Mouse (Mus musculus): ENCODE measurements around the gene Tnrc6b. TPM values are rescaled to one million over a fixed set of nuclear protein-coding genes. Genes with fewer than 3 reads are reported as not detected.
"Not testable (repeated sequence)": the region's sequence is repeated elsewhere in the genome, so short reads cannot be mapped to it uniquely, and the experiment has no call there.

Tnrc6b gene
- total RNA-seq, 2 experiments from 2014 or later = 97.8 to 105 TPM

- not testable (repeated sequence) for DNase-seq
These were observed 141.4 kb downstream of the Tnrc6b start for GRCm38 (mm10) chr15:80852527-80852926.

GRCm38 (mm10) chr15:80859366-80859765, 148.3 kb downstream of the Tnrc6b start:
- no peak for DNase-seq

GRCm38 (mm10) chr15:80861302-80861701, 150.2 kb downstream of the Tnrc6b start:
- DNase-seq = no peak

- no peak for DNase-seq
These were observed 150.9 kb downstream of the Tnrc6b start for GRCm38 (mm10) chr15:80862027-80862426.

GRCm38 (mm10) chr15:80868603-80869002, 157.5 kb downstream of the Tnrc6b start:
- DNase-seq = not testable (repeated sequence)

- no peak for DNase-seq
These were observed 163.6 kb downstream of the Tnrc6b start for GRCm38 (mm10) chr15:80874726-80875125.

- peak; percentile 46 to 58 for DNase-seq
These were observed 165.1 kb downstream of the Tnrc6b start for GRCm38 (mm10) chr15:80876231-80876630.

GRCm38 (mm10) chr15:80884095-80884494, 173.0 kb downstream of the Tnrc6b start:
- no peak for DNase-seq

GRCm38 (mm10) chr15:80886361-80887156, 175.4 kb downstream of the Tnrc6b start:
- no peak for DNase-seq

- DNase-seq = no peak
These were observed 181.2 kb downstream of the Tnrc6b start for GRCm38 (mm10) chr15:80892341-80892740.

- DNase-seq = no peak
These were observed 185.6 kb downstream of the Tnrc6b start for GRCm38 (mm10) chr15:80896741-80897140.

- DNase-seq = no peak
These were observed 186.8 kb downstream of the Tnrc6b start for GRCm38 (mm10) chr15:80897911-80898310.

GRCm38 (mm10) chr15:80899806-80900205, 188.7 kb downstream of the Tnrc6b start:
- no peak for DNase-seq

- peak in 1 of 2 experiments; percentile 12 for DNase-seq
These were observed 190.8 kb downstream of the Tnrc6b start for GRCm38 (mm10) chr15:80901806-80902513.

- not testable (repeated sequence) for DNase-seq
These were observed 193.7 kb downstream of the Tnrc6b start for GRCm38 (mm10) chr15:80904776-80905175.

GRCm38 (mm10) chr15:80910183-80910582, 199.1 kb downstream of the Tnrc6b start:
- DNase-seq = no peak

GRCm38 (mm10) chr15:80910790-80911531, 199.8 kb downstream of the Tnrc6b start:
- no peak for DNase-seq

- DNase-seq = no peak
These were observed 201.1 kb downstream of the Tnrc6b start for GRCm38 (mm10) chr15:80912175-80912574.

- DNase-seq = no peak
These were observed 202.7 kb downstream of the Tnrc6b start for GRCm38 (mm10) chr15:80913803-80914202.

- no peak for DNase-seq
These were observed 204.7 kb downstream of the Tnrc6b start for GRCm38 (mm10) chr15:80915850-80916249.

GRCm38 (mm10) chr15:80916621-80917020, 205.5 kb downstream of the Tnrc6b start:
- DNase-seq = no peak

- no peak for DNase-seq
These were observed 209.2 kb downstream of the Tnrc6b start for GRCm38 (mm10) chr15:80920346-80920745.

- DNase-seq = no peak
These were observed 210.7 kb downstream of the Tnrc6b start for GRCm38 (mm10) chr15:80921781-80922180.

Measured in layer of hippocampus, postnatal 36 days (tissue).